Mouse (Mus musculus): ENCODE results near the gene Trpv1. TPM values are rescaled to one million over a fixed set of nuclear protein-coding genes. Genes with fewer than 3 reads are reported as not detected.

Gene Trpv1
- polyA plus RNA-seq, 1 experiment from 2014 or later, result not detected

DNA sequence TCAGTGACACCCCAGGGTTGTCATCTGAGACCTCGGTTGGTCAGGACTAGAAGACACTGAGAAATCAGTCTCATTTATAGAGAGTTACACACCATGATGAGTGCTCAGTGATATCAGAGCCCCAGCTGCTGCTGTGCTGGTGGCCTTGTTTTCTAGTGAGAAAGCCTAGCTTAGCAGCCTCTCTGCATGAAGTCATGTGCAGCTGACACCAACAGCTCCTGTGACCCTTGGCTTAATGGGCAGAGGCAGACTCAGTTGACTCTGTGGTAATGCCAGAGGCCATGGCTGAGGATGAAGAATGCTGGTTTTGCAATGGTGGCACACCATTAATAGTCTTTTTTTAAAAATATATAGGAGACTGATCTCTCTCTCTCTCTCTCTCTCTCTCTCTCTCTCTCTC is 55.5 kb downstream of the Trpv1 start:
- 58% methylated on average over 1 of the region's 1 CpGs for WGBS (ENCODE audit: insufficient replicate concordance)
- Histone ChIP-seq H3K4me1 (no peaks in the 10 kb centered on the region), H3K27me3 (replicated peaks) (no peaks in the 10 kb centered on the region), H3K4me3 (no peak overlapping the region), H3K9ac (no peak overlapping the region), H3K4me2 (no peak overlapping the region), H3K36me3 (no peaks in the 10 kb centered on the region), H3K27ac (no peak overlapping the region), H3K9me3 (replicated peaks) (no peaks in the 10 kb centered on the region)
- ATAC-seq, result no peak

GRCm38 (mm10) chr11:73303123-73303522 is 69.0 kb downstream of the Trpv1 start:
- H3K27me3 ChIP-seq (replicated peaks), result no peaks in the 10 kb centered on the region
- no peak overlapping the region for H3K4me2 ChIP-seq
- no peak overlapping the region for H3K27ac ChIP-seq
- WGBS (ENCODE audit: insufficient replicate concordance), result 38% methylated on average over 2 of the region's 2 CpGs
- no peaks in the 10 kb centered on the region for H3K4me1 ChIP-seq
- no peak overlapping the region for H3K9ac ChIP-seq
- no peaks in the 10 kb centered on the region for H3K9me3 ChIP-seq (replicated peaks)
- H3K36me3 ChIP-seq, result no peaks in the 10 kb centered on the region
- ATAC-seq, result no peak
- no peak overlapping the region for H3K4me3 ChIP-seq

Other genes with a start within 250 kb of the Trpv1 start
- gene P2rx1, start 235.2 kb upstream of the Trpv1 start, polyA plus RNA-seq (2016; fragmentation: Nextera tagmentation; extraction: Ambion mirVana), result 12.7 and 15.0 TPM in 2 replicates
- gene Camkk1, start 215.3 kb upstream of the Trpv1 start, polyA plus RNA-seq (2016; fragmentation: Nextera tagmentation; extraction: Ambion mirVana), result 1.8 and 1.9 TPM in 2 replicates
- 7.5 and 7.9 TPM in 2 replicates for gene Ncbp3, start 186.5 kb upstream of the Trpv1 start, polyA plus RNA-seq (2016; fragmentation: Nextera tagmentation; extraction: Ambion mirVana)
- gene Itgae, start 143.7 kb upstream of the Trpv1 start, polyA plus RNA-seq (2016; fragmentation: Nextera tagmentation; extraction: Ambion mirVana), result 0.14 and 0.19 TPM in 2 replicates
- gene Haspin, start 96.0 kb upstream of the Trpv1 start, polyA plus RNA-seq (2016; fragmentation: Nextera tagmentation; extraction: Ambion mirVana), result 18.4 and 18.5 TPM in 2 replicates
- gene P2rx5, start 73.9 kb upstream of the Trpv1 start, polyA plus RNA-seq (2016; fragmentation: Nextera tagmentation; extraction: Ambion mirVana), result 0.32 and 0.54 TPM in 2 replicates
- gene Emc6, start 57.3 kb upstream of the Trpv1 start, polyA plus RNA-seq (2016; fragmentation: Nextera tagmentation; extraction: Ambion mirVana), result 108 and 110 TPM in 2 replicates
- gene Tax1bp3, start 57.2 kb upstream of the Trpv1 start, polyA plus RNA-seq (2016; fragmentation: Nextera tagmentation; extraction: Ambion mirVana), result 44.2 and 44.5 TPM in 2 replicates
- gene Ctns, start 35.2 kb upstream of the Trpv1 start, polyA plus RNA-seq (2016; fragmentation: Nextera tagmentation; extraction: Ambion mirVana), result 7.5 and 8.2 TPM in 2 replicates
- gene Shpk, start 34.8 kb upstream of the Trpv1 start, polyA plus RNA-seq (2016; fragmentation: Nextera tagmentation; extraction: Ambion mirVana), result 2.1 and 2.3 TPM in 2 replicates
- not detected in 2 replicates for gene Trpv3, start 33.1 kb downstream of the Trpv1 start, polyA plus RNA-seq (2016; fragmentation: Nextera tagmentation; extraction: Ambion mirVana)
- gene Aspa, start 95.3 kb downstream of the Trpv1 start, polyA plus RNA-seq (2016; fragmentation: Nextera tagmentation; extraction: Ambion mirVana), result 1.1 and 1.2 TPM in 2 replicates
- not detected in 2 replicates for gene Gm49340, start 95.4 kb downstream of the Trpv1 start, polyA plus RNA-seq (2016; fragmentation: Nextera tagmentation; extraction: Ambion mirVana)
- 1.0 and 1.9 TPM in 2 replicates for gene Spata22, start 95.4 kb downstream of the Trpv1 start, polyA plus RNA-seq (2016; fragmentation: Nextera tagmentation; extraction: Ambion mirVana)
- gene Olfr20, start 116.5 kb downstream of the Trpv1 start, polyA plus RNA-seq (2016; fragmentation: Nextera tagmentation; extraction: Ambion mirVana), result not detected in 2 replicates
- not detected in 2 replicates for gene Olfr376, start 137.0 kb downstream of the Trpv1 start, polyA plus RNA-seq (2016; fragmentation: Nextera tagmentation; extraction: Ambion mirVana)
- gene Olfr1, start 165.3 kb downstream of the Trpv1 start, polyA plus RNA-seq (2016; fragmentation: Nextera tagmentation; extraction: Ambion mirVana), result not detected in 2 replicates
- not detected in 2 replicates for gene Olfr378, start 194.2 kb downstream of the Trpv1 start, polyA plus RNA-seq (2016; fragmentation: Nextera tagmentation; extraction: Ambion mirVana)
- gene Olfr380, start 223.2 kb downstream of the Trpv1 start, polyA plus RNA-seq (2016; fragmentation: Nextera tagmentation; extraction: Ambion mirVana), result not detected in 2 replicates

Data from liver, embryonic 12.5 days (tissue).